Mouse (Mus musculus) G1E-ER4 (cell line): Measurements from ENCODE around the gene Poc1a. TPM values are rescaled to one million over a fixed set of nuclear protein-coding genes. Genes with fewer than 3 reads are reported as not detected.

Experiments used
- GATA1 ChIP-seq: IDR thresholded peaks from one replicate; pipeline ENCODE4 v1.8.0; 2012; ENCODE audit warnings: low read length, inconsistent platforms
- polyA plus RNA-seq: library from polyadenylated mRNA; stranded (reverse); fragments of >175 nt; gene quantifications from 2 replicates; pipeline ENCODE4 v1.2.3, GENCODE M21; 2012

Gene Poc1a
- polyA plus RNA-seq, 1 experiment, result 9.9 TPM

DNA sequence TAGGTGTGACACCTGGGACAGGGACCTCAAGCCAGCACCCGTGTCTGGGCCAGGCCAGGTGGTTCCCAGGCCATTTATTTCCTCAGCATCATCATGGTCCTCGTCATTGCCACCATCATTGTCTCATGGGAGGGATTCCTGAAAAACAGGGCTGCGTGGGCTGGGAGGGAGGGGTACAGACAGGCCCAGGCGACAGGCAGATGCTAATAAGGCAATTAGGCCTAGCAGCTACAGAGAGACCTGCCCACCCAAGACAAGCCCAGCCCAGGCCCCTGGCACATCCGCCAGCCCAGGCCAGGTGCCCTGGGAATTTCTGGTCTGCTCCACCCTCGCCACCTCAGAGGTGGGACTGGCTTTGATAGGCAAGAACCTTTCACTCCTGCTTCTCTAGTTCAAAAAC, 78.4 kb downstream of the Poc1a start:
- no peak for TF ChIP-seq GATA1

DNA sequence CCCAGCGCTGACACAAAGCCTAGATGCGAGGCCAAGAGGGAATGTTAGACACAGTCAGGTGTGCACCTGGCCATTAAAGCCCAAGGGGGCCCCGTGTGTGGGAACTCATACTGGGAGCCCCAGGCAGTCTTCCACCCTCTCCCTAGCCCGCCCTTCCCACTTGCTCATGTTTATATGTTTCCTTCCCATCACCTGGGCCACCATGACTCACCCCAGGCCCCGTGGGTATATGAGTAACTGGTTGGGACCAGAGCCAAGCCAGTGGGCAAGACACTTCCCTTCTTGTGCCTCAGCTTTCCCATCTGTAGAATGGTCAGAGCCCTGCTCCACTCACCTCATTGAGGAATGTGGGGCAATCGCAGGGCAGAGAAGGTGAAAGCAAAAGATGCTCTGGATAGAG, 80.3 kb downstream of the Poc1a start:
- TF ChIP-seq GATA1, result no peak

DNA sequence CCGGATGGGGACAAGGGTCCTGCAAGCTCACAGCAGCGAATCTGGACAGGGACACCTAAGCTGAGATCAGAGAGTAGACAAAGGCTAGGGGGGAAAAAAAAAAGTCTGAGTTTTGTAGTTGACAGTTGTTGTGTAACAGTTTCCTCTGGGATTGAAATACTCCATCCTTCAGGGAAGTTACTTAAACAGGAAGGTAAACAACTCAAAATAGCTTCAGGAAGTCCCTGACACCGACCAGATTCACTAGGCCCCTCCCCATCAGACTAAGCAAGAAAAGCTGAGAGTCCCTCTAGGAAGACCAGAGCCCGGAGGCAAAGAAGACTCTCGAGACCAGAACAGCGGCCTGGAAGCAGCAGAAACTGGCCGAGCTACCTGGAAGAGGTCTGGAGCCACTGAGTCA, 84.5 kb downstream of the Poc1a start:
- no peak for TF ChIP-seq GATA1

DNA sequence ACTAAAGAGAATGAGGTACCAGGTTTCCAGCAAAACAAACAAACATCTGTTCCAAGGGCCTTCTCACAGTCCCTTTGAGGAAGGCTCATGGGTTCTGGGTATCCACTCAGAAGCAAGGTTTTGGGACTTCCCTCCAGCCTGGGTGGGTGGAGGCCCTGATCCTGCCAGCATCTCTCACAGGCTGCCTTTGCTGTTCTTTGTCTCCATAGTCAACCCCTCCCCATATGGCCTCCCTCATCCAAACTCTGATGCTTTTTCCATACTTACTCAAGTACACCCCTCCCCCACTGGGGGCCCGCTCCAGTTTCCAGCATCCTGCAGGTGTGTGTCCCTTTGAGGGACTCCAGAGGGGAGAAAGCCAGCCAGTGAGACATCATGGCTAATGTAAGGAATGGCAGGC, 85.3 kb downstream of the Poc1a start:
- no peak for TF ChIP-seq GATA1

DNA sequence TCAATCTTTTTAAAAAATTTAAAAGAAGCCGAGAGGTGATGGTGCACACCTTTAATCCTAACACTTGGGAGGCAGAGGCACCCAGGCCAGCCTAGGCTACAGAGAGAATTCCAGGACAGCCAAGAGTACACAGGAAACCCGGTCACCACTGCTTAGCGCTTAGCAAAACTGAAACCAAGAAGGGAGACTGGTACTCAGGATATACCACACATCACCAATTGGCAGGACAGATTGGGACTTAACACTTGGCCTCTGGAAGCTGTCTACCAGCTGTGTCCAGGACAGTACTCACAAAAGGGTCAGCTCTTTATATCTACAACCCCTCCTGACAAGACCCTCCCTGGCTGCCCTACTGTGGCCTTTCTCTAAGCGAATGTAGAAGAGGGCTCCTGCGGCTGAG, 86.1 kb downstream of the Poc1a start:
- no peak for TF ChIP-seq GATA1

DNA sequence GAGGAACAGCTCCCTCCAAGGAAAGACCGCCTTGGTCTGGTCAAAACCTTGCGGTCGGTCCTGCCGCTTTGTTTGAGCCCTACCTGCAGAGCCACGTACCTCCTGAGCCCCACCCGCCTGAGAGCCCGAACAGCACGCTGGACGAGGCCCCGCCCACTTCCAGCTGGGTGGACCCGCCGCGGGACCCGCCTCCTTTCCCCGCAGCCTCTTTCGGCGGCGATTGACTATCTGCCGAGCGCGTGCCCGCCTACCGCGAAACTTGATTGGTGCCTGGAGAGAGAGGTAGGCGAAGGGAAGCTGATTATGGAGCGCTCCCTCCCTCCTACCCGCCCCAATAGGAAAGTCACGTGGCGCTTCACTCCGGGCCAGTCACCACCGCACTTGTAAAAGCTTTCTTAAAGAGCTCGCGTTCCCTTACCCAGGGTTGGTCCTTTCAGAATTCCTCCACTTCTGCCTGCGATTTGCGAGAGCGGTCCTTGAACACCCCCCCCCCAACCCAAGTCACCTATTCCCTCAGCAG, 86.8 kb downstream of the Poc1a start:
- no peak for TF ChIP-seq GATA1

DNA sequence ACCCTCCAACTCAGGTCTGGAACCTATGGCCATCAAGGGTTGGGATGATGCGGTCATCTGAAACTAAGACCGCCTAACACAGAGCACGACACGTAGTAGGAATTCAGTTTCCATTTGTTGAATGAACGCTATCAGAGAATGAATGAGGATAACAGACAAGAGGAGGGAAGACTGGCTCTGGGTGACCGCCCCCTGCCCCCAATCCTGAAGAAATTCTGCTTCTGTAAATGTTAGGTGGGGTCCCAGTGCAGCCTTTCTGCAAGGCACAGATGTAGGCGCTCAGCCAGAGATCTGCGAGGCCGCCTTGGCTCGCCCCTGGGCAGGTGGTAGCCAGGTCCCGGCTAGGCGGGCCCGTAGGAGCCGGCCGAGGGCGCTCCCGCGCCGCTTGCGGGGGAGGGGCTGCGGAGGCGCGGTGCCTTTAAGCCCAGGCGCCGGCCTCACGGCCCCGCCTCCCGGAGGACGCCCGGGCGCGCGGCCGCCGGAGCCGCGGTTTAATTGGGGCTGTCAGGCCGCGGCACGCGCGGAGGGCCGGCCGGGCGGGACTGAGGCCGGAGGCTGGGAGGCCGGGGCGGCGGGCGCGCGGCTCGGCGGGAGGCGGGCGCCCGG, 87.4 kb downstream of the Poc1a start, which contains the start of gene Dusp7:
Gene Dusp7 (plus strand): TSS at position 521 of the 606 bp plus-strand sequence.
- TF ChIP-seq GATA1, result no peak

DNA sequence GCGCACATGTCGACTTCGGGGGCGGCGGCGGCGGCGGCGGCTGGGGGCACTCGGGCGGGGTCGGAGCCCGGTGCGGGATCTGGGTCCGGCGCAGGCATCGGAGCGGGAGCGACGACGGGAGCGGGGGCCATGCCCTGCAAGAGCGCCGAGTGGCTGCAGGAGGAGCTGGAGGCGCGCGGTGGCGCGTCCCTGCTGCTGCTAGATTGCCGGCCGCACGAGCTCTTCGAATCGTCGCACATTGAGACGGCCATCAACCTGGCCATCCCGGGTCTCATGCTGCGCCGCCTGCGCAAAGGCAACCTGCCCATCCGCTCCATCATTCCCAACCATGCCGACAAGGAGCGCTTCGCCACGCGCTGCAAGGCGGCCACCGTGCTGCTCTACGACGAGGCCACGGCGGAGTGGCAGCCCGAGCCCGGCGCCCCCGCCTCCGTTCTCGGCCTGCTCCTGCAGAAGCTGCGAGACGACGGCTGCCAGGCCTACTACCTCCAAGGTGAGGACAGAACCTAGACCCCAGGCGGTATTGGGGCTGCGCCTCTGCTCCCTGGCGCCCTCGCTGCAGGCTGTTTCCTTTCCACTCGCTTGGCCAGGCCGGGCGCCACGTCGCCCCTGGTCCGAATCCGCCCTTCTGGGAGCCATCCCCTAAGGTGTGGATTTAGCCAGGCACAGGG, 88.1 kb downstream of the Poc1a start:
- TF ChIP-seq GATA1, result no peak

DNA sequence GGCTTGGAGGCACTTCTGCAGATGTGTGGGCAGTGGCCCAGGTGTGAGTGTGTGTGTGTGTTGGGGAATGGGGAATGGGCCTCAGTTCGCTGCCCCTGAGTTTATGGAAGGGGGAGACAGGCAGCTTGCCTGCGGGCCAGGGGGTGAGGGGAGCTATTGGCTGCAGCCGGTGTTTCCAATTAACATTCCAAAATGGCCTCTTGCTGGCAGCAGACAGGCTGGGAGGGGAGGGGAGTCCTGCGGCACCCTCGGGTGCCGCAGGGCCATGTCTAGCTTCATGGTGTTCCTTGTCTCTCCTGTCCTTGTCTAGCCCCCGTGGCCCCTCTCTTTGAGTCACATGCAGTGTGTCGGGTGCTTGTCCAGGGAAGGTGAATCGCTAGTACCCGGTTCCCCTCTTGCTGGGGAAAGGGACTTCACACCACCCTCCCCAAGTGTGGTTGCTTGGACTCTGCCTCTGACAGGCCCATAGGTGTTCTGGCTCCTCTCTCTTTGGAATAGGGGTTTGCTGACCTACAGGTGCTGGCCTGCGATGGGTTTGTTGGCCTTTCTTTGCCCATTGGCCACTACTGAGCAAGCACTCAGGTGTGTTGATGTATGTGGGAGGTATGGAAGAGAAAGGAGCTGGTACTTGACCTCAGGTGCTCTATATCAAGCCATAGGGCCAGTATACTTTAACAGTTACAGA, 89.1 kb downstream of the Poc1a start:
- no peak for TF ChIP-seq GATA1

DNA sequence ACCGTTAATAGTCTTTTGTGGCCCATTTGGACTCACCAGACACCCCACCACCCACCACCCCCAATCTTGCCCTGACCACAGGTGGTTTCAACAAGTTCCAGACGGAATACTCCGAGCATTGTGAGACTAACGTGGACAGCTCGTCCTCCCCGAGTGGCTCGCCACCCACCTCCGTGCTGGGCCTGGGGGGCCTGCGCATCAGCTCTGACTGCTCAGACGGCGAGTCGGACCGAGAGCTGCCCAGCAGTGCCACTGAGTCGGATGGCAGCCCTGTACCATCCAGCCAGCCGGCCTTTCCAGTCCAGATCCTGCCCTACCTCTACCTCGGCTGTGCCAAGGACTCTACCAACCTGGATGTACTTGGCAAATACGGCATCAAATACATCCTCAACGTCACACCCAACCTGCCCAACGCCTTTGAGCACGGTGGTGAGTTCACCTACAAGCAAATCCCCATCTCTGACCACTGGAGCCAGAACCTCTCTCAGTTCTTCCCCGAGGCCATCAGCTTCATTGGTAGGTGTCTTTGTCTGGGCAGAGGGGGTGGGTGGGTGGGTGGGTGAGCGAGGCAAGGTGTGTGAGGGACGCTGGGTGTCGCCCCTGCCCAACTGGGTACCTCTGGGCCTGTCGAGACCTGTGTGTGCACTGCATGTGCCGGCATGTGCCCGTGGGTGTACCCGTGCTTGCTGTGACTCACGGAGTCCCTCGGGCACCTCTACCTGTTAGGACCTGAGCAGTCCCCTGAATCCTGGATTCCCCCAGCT, 89.9 kb downstream of the Poc1a start:
- no peak for TF ChIP-seq GATA1

DNA sequence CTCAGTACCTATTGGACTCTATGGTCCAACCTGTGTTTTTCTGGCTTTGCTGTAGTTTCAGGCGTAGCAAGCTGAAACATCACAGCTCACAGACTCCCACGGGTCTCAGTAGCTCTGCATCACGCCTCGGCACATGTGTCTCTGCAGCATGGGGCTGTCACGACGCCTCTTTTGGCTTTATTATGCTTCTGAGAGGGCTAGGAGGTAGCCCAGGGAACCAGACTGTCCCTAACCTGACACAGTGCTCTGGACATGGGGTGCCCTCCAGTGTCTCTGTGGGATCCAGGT, 90.5 kb downstream of the Poc1a start:
- no peak for TF ChIP-seq GATA1

DNA sequence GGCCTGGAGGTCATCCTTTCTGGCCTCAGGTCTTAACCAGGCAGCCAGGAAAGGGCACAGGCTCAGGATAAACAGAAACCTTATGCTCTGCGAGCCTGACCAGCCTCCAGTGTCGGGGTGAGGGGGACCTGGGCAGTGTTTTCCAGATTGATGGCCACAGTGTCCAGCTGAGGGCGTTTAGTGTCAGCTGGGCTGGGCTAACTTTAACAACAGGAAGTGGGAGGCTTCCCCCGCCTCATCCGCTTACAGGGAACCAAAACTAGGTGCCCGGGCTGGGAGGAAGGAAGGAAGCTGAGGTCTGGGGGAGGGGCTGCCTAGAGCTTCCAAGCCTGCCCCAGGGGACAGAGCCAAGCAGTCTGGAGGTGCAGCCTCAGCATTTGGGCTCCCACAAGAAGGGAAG, 90.9 kb downstream of the Poc1a start:
- TF ChIP-seq GATA1, result no peak

DNA sequence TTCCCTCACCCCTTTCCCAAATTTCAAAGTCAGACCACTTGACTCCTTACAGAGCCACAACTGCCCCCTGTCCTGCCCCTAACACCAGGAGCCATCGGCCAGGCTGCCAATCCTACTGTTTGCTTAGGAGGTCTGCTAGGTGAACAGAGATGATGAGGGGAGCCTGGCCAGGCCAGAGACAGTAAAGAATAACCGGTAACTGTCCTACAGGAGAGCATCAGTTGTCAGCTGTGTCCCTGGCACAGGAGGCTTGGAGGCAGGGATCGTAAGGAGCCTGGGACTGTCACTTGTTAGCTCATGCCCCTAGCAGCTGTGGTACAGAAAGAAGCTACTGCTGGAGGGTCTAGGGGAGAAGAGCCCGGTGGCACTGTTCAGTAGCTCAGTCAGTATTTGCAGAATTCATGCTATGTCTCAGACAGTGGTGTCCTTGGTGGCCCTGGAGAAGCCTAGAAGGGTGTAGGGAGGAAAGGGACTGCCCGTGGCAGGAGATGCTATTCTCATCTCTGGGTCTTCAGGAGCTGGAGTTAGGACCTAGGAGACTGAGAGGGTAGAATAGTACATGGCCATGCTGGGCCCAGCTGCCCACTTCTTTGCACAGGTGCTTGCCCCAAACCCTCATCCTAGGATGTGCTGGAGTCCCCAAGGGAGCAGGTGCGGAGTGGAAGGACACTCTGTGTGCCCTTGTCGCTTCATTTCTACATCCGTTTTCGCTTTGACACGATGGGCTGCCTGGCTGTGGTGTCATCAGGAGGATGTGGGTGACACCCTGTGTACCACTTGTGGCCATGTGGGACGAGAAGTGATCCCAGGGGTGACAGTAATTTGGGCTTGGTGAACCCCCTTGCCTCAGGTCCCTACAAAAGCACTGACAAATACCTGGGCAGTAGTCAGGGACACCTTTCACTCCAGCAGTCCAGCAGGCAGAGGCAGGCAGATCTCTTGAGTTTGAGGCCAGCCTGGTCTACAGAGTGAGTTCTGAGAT, 91.9 kb downstream of the Poc1a start:
- TF ChIP-seq GATA1, result no peak

DNA sequence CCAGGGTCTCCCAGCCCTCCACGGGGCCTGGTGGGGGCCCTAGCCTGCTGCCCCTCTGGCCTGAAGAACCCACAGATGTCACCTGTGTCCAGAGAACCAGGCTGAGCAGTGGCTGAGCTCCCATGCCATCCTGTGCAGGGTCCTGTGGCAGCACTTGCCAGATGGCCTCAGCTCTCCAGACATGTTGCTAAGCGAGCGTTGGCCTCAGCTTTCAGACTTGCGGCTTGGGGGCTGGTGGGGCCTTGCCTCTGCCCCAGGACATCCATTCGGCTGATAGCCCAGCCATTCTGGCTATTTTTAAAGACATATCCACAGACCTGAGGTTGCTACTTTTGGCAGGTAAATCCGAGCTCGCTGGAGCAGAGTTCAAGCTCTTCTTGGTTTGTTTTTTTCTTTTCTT, 93.1 kb downstream of the Poc1a start:
- TF ChIP-seq GATA1, result no peak

DNA sequence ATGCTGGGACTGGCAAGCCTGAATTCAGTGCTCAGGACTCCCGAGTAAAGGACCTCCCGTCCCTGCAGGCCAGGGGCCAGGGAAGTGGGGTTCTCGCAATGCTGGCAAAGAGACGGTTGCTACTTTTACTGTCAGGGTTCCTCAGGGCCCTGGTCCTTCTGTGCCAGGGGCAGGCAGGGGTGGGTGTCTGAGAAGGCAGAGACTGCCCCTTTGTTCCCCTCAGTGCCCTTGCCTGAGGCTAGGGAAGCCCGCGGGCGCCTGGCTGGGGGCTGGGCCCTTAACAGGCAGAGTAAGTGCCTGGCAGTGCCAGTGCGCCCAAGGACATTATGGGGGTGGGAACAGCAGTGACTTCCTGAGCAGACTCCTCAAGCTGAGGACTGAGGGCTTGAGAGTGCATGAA, 96.4 kb downstream of the Poc1a start:
- no peak for TF ChIP-seq GATA1
